Mouse (Mus musculus): ENCODE data around the gene Tanc1.

DNA sequence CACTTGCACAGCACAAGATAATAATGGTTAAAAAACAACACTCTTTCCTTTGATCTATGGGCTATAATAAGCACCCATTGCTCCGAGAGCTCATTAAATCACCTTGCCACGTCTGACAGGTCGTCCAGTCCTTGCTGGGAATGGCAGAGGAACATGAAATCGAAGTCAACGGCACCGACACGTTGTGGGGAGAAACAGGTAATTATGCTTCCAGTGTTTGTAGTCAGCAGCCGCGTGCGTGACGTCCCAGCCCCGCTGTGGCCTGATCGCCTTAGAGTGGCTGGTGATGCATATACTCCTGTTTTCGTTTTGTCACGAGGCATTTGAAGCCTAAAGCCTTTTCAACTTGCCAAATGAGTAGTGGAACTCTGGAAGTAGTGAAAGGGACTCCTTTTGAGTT lies 208.2 kb downstream of the Tanc1 start:
- no peak for TF ChIP-seq POLR2A (IDR thresholded peaks at IDR 0.05; ENCODE audit: insufficient read depth, low read depth, low read length)
- TF ChIP-seq CTCF (IDR thresholded peaks at IDR 0.05), result no peak
